Mouse (Mus musculus): ENCODE measurements around the gene Hoxa10. TPM values are rescaled to one million over a fixed set of nuclear protein-coding genes. Genes with fewer than 3 reads are reported as not detected.

The Hoxa10 gene
- polyA plus RNA-seq, 1 experiment = 0.54 TPM

GRCm38 (mm10) chr6:52264106-52264790, 23.6 kb upstream of the Hoxa10 start:
- TF ChIP-seq POLR2A (IDR thresholded peaks at IDR 0.05; ENCODE audit: borderline replicate concordance, low read depth, low read length) (no peak), CTCF (IDR thresholded peaks at IDR 0.05; ENCODE audit: low read depth, low read length) (no peak)
- Histone ChIP-seq H3K4me1 (ENCODE audit: control insufficient read depth, insufficient read depth, low read length) (no peaks in the 10 kb centered on the region), H3K27ac (ENCODE audit: insufficient read depth, low read depth, low read length) (no peak overlapping the region), H3K4me3 (ENCODE audit: insufficient read depth, low read length) (no peak overlapping the region)

GRCm38 (mm10) chr6:52263321-52263585, 22.6 kb upstream of the Hoxa10 start:
- TF ChIP-seq POLR2A (IDR thresholded peaks at IDR 0.05; ENCODE audit: borderline replicate concordance, low read depth, low read length) (no peak), CTCF (IDR thresholded peaks at IDR 0.05; ENCODE audit: low read depth, low read length) (no peak)

GRCm38 (mm10) chr6:52262463-52263320, 22.0 kb upstream of the Hoxa10 start:
- Histone ChIP-seq H3K4me3 (ENCODE audit: insufficient read depth, low read length) (peak overlapping the region; percentile 21), H3K27ac (ENCODE audit: insufficient read depth, low read depth, low read length) (no peak overlapping the region), H3K4me1 (ENCODE audit: control insufficient read depth, insufficient read depth, low read length) (no peaks in the 10 kb centered on the region)
- TF ChIP-seq POLR2A (IDR thresholded peaks at IDR 0.05; ENCODE audit: borderline replicate concordance, low read depth, low read length) (no peak), CTCF (IDR thresholded peaks at IDR 0.05; ENCODE audit: low read depth, low read length) (no peak)

More at GRCm38 (mm10) chr6:52263321-52263585, 22.6 kb upstream of the Hoxa10 start:
- H3K4me1 ChIP-seq (ENCODE audit: control insufficient read depth, insufficient read depth, low read length) = no peaks in the 10 kb centered on the region
- no peak overlapping the region for H3K27ac ChIP-seq (ENCODE audit: insufficient read depth, low read depth, low read length)
- no peak overlapping the region for H3K4me3 ChIP-seq (ENCODE audit: insufficient read depth, low read length)

GRCm38 (mm10) chr6:52261751-52262462, 21.3 kb upstream of the Hoxa10 start:
- H3K4me3 ChIP-seq (ENCODE audit: insufficient read depth, low read length) = peak overlapping the region; percentile 21
- H3K4me1 ChIP-seq (ENCODE audit: control insufficient read depth, insufficient read depth, low read length) = no peaks in the 10 kb centered on the region
- H3K27ac ChIP-seq (ENCODE audit: insufficient read depth, low read depth, low read length) = no peak overlapping the region
- TF ChIP-seq POLR2A (IDR thresholded peaks at IDR 0.05; ENCODE audit: borderline replicate concordance, low read depth, low read length) = no peak
- no peak for TF ChIP-seq CTCF (IDR thresholded peaks at IDR 0.05; ENCODE audit: low read depth, low read length)

- Histone ChIP-seq H3K4me1 (ENCODE audit: control insufficient read depth, insufficient read depth, low read length) (no peaks in the 10 kb centered on the region), H3K4me3 (ENCODE audit: insufficient read depth, low read length) (peak within 1 kb of the TSS; percentile 38), H3K27ac (ENCODE audit: insufficient read depth, low read depth, low read length) (no peak within 1 kb of the TSS)
- no peak for TF ChIP-seq CTCF (IDR thresholded peaks at IDR 0.05; ENCODE audit: low read depth, low read length)
- no peak for TF ChIP-seq POLR2A (IDR thresholded peaks at IDR 0.05; ENCODE audit: borderline replicate concordance, low read depth, low read length)
These were observed 20.3 kb upstream of the Hoxa10 start, which contains the start of gene Hoxa13 for GRCm38 (mm10) chr6:52260654-52261575. Gene Hoxa13, minus strand, starts transcription at chr6:52260880.

- no peaks in the 10 kb centered on the region for H3K4me1 ChIP-seq (ENCODE audit: control insufficient read depth, insufficient read depth, low read length)
- TF ChIP-seq CTCF (IDR thresholded peaks at IDR 0.05; ENCODE audit: low read depth, low read length) (no peak), POLR2A (IDR thresholded peaks at IDR 0.05; ENCODE audit: borderline replicate concordance, low read depth, low read length) (no peak)
- H3K27ac ChIP-seq (ENCODE audit: insufficient read depth, low read depth, low read length) = no peak overlapping the region
- H3K4me3 ChIP-seq (ENCODE audit: insufficient read depth, low read length) = peak overlapping the region; percentile 19
These were observed 19.2 kb upstream of the Hoxa10 start for GRCm38 (mm10) chr6:52259811-52260261.

GRCm38 (mm10) chr6:52259081-52259790, 18.6 kb upstream of the Hoxa10 start:
- no peaks in the 10 kb centered on the region for H3K4me1 ChIP-seq (ENCODE audit: control insufficient read depth, insufficient read depth, low read length)
- TF ChIP-seq POLR2A (IDR thresholded peaks at IDR 0.05; ENCODE audit: borderline replicate concordance, low read depth, low read length) = no peak
- no peak for TF ChIP-seq CTCF (IDR thresholded peaks at IDR 0.05; ENCODE audit: low read depth, low read length)
- H3K4me3 ChIP-seq (ENCODE audit: insufficient read depth, low read length) = no peak overlapping the region
- no peak overlapping the region for H3K27ac ChIP-seq (ENCODE audit: insufficient read depth, low read depth, low read length)

GRCm38 (mm10) chr6:52256956-52257355, 16.3 kb upstream of the Hoxa10 start:
- no peaks in the 10 kb centered on the region for H3K4me1 ChIP-seq (ENCODE audit: control insufficient read depth, insufficient read depth, low read length)
- H3K4me3 ChIP-seq (ENCODE audit: insufficient read depth, low read length) = no peak overlapping the region
- TF ChIP-seq CTCF (IDR thresholded peaks at IDR 0.05; ENCODE audit: low read depth, low read length) (no peak), POLR2A (IDR thresholded peaks at IDR 0.05; ENCODE audit: borderline replicate concordance, low read depth, low read length) (no peak)
- H3K27ac ChIP-seq (ENCODE audit: insufficient read depth, low read depth, low read length) = no peak overlapping the region

Data from bone marrow macrophage, adult 2 months (primary cell).